Mouse (Mus musculus) heart, adult 18-20 months (tissue): Measurements from ENCODE around the gene Cyp2b19. TPM values are rescaled to one million over a fixed set of nuclear protein-coding genes. Genes with fewer than 3 reads are reported as not detected.
"Not testable (repeated sequence)": the region's sequence is repeated elsewhere in the genome, so short reads cannot be mapped to it uniquely, and the experiment has no call there.

Experiments used
- DNase-seq, 2 experiments: peaks; one replicate each; pipeline ENCODE4 v3.0.0; 2021 to 2022; ENCODE audit warnings: mixed read lengths in 1 of 2
- long read RNA-seq, 2 experiments: library from polyadenylated mRNA; stranded (forward); transcript quantifications; one replicate each; pipeline ENCODE4 v2.0.0; 2021
- total RNA-seq, 2 experiments: library from RNA; stranded (reverse); gene quantifications; 2 replicates each; pipeline ENCODE4 v1.2.3; 2021

The Cyp2b19 gene
- total RNA-seq, result not detected
- long read RNA-seq, experiment 1, result 0 reads
- long read RNA-seq, experiment 2, result 0 reads

DNA sequence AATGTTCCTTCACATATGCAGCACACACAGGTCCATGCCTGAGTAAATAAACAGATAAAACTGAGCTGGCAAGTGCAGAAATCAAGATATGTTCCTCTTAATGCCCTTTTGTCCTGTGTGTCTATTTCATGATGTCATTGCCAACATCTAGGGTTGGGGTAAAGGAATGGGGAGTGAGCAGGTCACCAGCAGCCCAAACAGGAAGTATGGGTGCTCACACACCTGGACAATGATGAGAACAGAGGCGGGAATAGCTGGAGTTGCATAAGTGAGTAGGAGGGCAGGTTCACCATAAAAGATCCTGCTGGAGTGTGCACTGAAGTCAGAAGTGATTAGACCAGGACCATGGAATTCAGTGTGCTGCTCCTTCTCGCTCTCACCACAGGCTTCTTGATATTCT lies at the start of gene Cyp2b19:
Gene Cyp2b19 (plus strand): TSS at position 301 of the 400 bp plus-strand sequence.
- DNase-seq, result no peak

DNA sequence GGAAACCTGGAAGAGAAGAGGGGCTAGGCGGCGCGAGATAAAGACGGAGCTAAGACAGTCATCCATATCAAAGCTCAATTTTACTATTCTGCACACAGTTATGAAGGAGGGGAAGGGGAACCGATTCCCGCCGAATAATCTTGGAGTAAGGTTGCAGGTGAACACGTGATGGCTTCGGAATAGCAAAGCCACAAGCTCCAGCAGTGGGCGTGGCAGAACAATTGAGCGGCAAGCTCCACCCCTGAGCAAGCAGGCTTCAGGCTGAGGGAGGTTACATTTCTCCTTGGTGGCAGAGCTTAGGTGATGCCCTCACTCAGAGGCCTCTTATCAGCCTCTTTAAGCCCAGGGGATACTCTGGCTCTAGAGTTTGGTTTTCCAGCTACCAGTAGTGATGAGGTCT lies 45.9 kb upstream of the Cyp2b19 start:
- no peak for DNase-seq

DNA sequence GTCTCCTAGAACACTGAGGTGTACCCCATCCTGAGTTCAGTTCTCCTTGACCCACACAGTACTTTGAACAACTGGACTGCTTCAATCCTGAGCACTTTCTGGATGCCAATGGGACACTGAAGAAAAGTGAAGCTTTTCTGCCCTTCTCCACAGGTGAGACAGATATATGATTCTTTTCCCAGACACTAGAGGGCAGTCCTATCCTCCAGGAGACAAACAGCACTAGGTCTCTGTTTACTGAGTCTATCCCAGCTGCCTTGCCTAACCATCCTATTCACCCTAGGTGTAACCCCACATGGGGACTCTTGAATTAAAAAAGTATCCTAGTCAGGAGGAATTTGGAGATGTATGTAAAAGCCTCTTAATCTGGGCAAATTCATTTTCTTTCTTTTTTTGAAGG lies 18.0 kb upstream of the Cyp2b19 start:
- no peak for DNase-seq

DNA sequence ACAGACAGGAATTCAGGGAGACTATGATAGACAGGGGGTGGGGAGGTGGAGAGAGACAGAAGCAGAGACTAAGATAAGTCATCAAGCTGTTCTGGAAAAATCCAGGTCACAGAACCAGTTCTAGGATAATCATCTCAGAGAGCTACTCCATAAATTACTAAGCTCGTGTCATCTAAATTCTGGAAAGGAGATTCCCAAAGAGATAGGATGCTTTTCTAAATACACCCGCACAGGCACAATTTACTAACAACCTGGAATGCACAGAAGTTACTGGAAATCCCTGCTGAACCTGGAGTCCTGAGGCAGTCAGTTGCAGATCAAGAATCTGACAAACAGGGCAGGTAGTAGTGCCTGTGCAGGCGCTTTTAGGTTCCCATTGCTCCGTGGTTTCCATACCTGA lies 13.0 kb upstream of the Cyp2b19 start:
- DNase-seq, result no peak

DNA sequence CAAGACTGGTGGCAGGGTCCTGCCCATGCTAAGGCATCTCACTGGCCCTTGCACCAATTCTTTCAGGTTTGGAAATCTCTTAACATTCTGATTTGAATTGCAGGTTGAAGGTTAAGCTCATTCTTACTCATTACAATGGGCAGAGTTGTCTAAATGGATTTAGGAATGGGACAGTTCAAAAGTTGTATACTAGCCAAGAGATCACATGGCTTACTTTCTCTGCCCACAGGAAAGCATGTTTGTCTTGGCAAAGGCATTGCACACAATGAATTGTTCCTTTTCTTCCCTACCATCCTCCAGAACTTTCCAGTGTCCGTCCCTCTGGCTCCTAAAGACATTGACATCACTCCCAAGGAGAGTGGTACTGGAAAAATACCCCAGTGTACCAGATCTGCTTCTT lies 11.5 kb upstream of the Cyp2b19 start:
- DNase-seq, result no peak

DNA sequence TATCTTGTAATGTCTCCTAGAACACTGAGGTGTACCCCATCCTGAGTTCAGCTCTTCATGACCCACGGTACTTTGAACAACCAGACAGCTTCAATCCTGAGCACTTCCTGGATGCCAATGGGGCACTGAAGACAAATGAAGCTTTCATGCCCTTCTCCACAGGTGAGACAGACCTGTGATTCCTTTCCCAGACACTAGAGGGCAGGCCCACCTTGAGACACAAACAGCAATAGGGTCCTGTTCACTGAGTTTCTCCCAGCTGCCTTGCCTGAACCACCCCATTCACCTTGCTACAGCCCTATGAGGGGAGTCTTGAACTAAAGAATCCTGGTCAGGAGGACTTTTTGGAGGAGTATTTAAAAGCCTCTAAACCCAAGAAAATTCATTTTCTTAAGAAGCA lies 10.1 kb downstream of the Cyp2b19 start:
- peak; percentile 4 to 19 for DNase-seq

DNA sequence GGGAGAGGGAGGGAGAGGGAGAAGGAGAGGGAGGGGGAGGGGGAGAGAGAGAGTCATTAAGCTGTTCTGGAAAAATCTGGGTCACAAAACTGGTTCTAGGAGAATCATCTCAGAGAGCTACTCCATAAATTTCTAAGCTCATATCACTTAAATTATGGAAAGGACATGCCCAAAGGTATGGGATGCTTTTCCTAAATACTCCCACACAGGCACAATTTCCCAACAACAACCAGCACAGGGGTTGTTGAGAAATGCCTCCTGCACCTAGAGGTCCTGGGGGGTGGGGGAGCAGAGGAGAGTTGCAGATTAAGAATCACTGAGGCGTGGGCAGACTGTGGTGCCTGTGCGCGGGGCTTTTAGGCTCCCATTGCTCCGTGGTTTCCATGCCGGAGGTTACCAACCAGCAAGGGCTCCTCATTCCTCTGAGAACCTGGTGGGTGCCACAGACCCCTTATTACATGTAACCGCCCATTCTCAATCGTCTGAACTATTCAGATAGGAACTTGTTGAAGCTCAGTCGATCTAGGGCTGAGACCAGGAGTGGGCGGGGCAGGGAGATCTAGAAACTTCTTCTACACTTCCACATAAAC lies 13.0 kb downstream of the Cyp2b19 start:
- DNase-seq, result no peak

DNA sequence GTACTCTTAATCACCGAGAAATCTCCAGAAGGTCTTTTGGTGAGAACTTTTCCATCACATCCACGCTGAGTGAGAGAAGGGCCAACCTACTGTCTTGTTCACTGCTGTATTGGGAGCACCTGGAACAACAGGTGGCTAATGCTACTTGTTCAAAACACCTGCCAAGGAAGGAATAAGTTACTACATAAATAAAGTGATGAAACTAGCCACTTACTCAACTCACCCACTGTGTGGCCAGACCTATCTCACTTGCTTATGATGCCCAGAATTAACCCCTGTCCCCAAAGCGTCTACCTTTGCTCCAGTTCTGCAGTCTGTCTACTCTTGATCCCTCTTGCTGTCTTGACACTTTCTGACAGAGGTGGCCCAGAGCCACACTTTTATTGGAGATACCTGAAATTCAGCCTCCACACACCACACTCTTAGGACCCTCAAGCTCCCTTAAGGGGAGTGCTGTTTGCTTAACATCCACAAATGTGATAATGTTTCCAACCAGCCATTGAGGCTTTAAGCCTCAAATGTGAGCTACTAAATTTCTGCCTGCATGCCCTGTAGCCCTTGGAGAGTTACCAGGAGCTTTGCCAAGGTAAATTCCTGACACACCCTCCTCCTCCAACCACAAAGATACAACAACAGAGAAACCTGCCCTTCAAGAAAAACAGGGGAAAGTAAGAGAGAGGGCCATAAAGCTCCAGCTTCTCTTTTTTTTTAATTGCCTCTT lies 16.1 kb downstream of the Cyp2b19 start:
- DNase-seq, result no peak

DNA sequence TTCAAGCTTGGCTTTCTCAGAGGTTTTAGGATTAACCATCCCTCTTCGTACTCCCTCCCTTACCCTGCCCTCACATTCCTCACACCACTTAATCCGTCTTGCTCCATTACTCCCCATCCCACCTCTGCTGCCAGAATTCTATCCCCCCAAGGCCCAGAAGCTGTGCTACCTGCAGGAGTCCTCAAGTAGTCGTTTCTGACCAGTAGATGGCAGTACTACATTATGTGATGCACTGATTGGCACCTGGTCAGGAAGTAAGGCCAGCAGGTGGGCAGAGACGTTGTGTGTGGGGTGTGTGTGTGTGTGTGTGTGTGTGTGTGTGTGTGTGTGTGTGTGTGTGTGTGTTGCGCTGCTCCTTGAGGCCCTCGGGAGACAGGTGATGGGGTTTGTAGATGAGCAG lies 18.9 kb downstream of the Cyp2b19 start:
- no peak for DNase-seq

DNA sequence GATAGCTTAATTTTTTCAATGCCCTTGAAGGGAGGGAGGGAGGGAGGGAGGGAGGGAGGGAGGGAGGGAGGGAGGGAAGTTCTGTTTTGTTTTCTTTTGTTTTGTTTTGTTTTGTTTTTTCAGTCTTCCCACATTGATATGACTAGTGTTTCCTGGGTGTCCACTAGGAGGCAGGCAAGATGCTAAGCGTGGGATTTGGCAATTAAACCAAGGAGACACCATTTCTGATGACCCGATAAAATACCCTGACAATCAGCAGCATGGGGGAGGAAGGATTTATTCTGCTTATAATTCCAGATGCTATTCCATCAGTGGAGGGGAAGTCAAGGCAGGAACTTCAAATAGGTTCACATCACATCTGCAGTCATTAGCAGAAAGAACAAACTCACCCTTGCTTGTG lies 20.9 kb downstream of the Cyp2b19 start:
- no peak for DNase-seq

DNA sequence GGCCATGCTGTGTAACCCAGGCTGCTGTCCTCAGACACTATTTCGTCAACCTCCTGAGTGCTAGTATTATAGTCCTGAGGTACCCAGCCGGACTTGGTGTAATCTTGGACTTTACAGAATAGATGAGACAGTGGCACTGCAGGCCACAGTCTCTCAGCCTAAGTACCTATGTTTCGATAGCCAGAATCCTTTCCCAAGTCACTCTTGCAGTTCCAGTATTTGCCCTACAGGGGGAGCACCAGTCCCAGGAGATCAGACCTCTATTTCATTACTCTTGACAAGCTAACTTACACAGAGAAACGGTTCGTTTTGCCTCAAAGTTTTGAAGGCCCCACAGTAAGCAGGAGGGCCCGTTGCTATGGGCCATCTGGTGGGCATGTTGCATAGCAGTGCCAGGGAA lies 21.5 kb downstream of the Cyp2b19 start:
- DNase-seq, result peak; percentile 14 to 48

DNA sequence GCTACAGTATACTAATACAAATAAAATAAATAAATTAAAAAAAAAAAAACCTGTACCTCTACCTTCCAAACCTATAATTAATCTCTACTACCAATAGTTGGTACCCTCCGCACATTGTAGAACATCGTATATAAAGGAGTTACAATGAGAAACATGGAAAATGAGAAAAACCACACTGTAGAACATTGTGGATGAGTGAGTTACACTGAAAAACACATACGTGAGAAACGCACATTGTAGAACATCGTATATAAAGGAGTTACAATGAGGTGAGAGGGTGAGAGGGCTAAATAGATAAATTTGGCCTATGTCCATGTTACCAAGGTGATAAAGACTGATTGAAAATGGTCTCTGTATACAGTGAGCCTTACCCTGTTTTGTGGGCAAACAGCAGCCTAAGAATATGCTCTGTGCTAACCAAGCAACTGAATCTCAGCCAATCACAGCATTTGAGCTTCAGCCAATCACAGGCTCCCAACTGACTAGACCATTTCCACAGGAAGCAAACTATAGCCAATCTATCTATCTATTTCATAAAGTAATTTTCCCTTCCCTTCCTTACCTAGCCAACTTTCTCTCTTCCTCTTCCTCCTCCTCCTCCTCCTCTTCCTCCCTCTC lies 23.0 kb downstream of the Cyp2b19 start:
- DNase-seq, result no peak

DNA sequence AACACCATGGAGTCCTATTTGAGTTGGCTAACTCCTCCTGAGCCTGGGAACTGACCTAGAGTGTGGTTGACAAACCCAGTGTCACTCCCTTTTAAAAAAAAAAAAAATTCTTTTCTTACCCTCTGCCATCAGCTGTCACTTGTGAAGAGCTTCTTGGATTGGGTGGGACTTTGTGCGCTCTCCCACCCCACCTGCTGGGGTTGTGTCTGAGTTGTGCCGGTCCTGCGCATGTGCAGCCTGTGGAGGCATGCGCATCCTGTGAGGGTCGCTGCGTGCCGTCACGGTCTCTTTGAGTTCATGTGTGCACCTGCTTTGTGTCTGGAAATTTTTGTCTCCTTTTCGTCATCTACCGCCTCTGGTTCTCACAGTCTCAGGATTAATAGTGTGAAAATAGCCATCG lies 23.6 kb downstream of the Cyp2b19 start:
- DNase-seq, result no peak

DNA sequence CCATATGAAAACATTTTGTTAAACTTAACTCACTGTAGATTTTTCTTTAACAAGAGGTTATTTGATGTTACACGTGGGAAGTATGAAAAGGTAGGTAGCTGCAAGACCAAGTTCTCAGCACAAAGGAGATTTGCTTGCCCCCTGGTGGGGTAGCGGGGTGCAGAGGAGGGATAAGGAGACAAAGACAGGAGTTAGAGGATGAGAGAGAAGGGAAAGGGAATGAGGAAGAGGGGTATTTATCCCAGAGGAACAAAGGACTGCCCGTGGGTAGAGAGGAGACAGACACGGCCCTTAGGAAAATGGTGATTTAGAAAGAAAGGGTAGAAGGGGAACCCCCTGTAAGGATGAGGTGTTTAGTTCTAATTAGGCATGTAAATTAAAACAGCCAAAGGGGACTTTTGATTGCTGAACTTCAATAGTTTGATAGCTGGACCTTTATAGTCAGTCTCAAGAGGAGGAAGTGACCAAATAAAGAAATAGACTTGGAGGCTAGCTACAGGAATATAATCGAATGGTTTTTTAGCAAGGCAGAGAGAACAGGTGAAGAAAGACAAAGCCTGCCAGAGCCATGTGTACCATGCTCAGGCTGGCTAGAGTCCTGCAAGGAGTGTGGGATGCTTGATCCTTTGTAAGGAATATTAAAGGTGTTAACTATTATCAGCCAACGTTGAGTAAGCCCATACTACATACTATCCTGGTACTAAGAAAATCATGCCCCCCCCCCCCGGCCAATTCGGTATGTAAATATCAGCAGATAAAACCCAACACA lies 24.2 kb downstream of the Cyp2b19 start:
- no peak for DNase-seq

DNA sequence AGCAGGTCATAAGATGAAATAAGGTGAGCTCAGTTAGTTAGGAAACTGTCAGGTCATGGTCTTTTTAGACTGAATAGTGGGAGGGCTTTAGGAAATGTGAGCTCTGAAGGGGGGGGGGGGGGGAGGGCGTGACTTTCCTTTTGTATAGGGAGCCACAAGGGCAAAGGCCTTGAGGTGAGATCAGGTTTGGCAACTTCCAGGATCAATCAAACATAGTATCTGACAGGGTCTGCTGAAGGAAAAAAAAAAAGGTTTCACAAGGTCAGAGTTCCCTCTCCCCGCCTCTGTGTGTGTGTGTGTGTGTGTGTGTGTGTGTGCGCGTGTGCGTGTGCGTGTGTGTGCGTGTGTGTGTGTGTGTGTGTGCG lies 24.8 kb downstream of the Cyp2b19 start:
- DNase-seq, result no peak

DNA sequence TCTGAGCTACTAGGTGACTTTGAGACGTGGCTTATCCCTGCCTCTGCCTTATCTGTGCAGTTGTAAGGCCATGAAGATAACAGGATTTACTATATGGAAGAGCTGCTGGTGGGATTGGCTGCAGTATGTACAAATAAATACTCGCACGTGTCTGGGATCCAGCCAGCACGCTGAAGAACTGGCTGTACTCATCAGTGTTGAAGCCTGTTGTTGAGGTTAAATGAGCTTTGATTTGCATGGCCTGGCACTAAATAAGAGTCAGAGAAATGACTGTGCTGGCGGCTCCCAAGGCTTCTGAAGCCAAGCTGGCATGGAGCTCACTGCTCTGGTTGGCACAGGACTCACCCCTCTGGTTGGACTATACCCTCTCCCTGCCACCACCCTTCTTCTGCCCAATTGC lies 26.2 kb downstream of the Cyp2b19 start:
- peak; percentile 24 to 59 for DNase-seq

DNA sequence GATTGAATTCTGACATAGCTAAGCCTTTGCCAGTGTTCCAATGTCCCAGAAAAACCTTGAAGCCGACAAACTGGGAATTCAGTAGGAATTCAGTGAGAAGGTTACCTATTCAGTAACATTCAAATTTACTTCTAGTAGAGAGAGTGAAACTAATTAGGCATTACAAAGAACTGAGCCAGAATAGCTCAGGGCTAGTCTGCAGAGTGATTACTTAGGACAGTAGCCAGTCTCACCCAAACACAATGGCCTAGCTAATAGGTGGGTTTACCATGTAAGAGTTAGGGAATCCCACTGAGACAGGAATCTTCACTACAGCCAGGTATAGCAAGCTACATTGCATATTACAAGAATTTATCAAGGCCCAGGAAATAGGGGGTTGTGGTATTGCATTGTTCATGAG lies 29.1 kb downstream of the Cyp2b19 start:
- not testable (repeated sequence) for DNase-seq

DNA sequence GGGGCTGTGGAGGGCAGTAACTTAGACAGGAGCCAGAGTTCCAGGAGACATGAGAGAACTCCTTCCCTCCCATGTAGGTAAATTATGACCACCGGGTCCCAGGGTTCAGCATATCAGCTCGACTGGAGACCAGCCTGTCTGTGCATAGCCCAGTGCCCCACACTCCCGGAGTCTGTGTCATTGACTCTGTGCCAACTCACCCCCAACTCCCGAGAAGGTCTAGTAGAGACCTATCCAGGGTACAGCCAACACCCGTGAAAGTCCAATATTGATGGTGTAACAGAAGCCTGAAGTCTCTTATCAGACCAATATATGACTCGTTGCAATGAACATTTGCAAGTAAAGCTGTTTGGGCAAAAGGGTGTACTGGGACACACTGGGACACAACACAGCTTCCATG lies 33.0 kb downstream of the Cyp2b19 start:
- DNase-seq, result no peak

DNA sequence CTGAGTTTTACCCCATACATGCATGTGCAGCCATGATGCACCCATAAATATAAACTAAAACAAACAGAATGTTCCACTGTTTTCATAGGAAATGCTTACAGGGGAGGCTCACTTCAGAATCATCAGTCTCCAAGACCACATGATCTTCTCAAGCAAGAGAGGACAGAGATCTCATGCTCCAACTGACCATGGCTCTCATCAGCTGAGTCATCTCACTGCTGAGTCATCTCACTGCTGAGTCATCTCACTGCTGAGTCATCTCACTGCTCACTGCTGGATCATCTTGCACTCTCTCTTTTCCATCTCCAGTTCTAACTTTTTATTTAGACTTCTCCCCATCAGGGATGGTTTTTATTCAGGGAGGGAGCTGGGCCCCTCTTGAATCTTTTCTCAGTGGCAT lies 43.2 kb downstream of the Cyp2b19 start:
- no peak for DNase-seq

DNA sequence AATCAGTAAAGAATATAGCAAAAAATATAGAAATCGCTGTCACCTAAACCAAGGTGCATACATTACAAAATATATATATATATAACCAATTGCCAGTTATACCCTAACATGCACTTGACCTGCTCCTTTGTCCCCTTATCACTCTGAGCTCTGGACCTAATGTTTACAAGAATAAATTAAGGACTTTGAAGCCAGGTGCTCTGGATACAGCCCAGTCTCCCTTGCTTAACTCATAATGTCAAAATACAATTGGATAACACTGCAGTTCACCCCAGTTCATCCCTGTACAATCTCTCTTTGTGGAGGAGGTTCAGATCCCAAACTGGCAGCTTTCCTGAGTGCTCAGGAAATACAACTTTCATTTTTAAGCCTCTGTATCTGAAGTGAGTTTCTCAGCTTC lies 44.1 kb downstream of the Cyp2b19 start:
- no peak for DNase-seq

DNA sequence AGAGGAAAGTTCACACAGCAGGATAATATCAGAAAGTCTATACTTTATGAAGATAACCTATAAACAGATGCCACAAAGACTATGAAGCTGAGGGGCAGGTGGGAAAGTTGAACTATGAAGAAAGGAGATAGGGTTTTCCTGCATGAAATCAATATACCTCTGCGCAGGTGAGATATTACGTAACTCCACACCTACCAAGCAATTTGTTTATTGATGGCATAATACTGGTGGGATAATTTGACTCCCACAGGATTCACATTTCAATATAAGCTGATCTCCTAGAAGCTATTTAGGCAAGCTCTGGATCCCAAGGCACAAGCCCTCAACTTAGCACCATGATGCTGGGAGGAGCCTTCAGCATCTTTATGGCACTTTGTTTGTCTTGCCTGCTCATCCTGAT lies 51.6 kb downstream of the Cyp2b19 start, which contains the start of gene Cyp2g1:
Gene Cyp2g1 (plus strand): TSS at position 301 of the 400 bp plus-strand sequence.
- no peak for DNase-seq
